Mouse (Mus musculus) ovary, adult 18-20 months (tissue): ENCODE data around the gene Snap25.

Source experiments
- DNase-seq: peaks from one replicate; pipeline ENCODE4 v3.0.0; 2022; ENCODE audit warnings: low spot score, mixed read lengths

The Snap25 gene

GRCm38 (mm10) chr2:136712441-136713015 is 725 bp upstream of the Snap25 start:
- DNase-seq, result no peak

- peak; percentile 68 for DNase-seq
Measured at GRCm38 (mm10) chr2:136714008-136714411, 757 bp downstream of the Snap25 start.

DNA sequence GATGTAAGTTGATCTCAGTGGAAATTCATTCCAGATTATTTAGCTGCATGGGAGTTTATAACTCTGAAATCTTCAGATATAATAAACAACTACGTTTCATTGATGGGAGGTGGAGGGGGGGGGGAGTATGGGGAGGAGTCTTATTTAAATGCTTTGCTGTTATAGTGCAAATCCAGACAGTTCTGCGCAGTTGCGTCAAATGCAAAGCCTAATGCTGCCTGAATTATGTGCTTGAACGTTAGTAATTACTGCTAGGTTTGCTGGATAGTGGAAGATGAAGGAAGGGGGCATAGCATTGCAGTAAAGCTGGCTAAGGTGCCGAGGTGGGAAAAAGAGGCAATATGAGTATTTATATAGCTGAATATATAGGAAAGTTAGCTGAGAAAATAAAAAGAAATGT is 2.3 kb downstream of the Snap25 start:
- no peak for DNase-seq

DNA sequence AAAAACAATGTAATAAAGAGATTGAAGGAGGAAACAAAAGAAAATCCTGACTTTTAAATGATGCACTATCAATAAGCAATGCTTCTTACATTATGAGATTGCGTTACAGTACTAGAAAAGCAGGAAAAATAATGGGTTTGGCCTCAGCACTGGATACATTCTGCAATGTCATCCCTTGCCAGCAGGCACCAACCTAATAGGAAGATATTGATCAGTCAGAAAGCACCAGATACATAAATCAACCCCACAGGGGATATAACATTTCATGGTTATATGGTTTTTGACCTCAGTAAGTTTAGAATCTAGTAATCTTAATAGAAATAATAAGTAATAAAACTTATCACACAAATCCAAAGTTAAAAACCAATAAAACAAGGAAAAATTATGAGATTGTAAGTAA is 3.1 kb downstream of the Snap25 start:
- no peak for DNase-seq

- no peak for DNase-seq
Measured at GRCm38 (mm10) chr2:136720235-136720634, 7.0 kb downstream of the Snap25 start.

- no peak for DNase-seq
Measured at GRCm38 (mm10) chr2:136738260-136738659, 25.0 kb downstream of the Snap25 start.

DNA sequence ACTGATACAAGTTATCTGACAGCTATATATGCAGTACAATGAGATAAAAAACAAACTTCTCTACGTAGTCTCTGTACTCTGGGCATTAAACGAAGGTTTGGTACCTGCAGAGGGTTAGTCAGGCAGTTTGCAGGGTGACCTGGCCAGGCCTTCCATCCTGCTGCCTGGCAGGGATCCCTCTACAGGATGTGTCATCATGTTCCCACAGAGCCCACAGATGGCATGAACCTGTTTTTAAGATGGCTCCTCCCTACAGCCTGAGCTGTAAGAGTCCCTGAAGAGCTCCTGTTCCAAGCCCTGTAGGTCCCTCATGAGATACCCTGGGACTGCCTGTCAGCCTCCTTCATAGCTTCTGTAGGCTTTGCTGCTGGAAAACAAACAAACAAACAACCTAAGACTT is 29.0 kb downstream of the Snap25 start:
- no peak for DNase-seq

GRCm38 (mm10) chr2:136744683-136745326 is 31.6 kb downstream of the Snap25 start:
- no peak for DNase-seq

DNA sequence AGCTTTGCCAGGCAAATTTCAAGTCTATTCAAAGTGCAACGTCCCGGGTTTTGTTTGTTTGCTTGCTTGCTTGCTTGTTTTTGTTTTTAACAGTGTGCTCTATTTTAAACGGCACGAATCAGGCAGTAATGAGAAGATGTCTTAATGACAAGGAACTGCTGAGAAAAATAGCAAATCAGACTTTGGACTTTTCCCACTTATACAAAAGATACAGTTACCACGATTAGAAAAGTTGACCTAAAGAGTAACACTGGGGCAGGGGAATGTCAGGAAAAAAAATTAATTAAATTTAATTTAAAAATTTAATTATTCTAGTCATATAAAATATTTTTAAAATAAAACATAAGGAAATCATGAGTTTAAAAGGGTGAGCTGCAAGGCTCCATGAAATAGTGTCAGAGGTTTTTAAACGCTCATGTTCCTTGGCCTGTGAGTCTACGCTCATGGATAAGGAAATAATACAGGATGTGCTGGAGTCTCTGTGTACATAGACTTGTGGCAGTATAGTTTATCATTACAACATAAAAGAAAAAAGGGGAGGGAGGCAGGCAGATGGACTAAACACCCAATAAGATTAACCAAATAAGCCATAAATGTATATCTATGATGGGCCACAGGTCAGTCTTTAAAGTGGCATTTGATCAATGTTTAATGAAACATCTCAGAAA is 32.2 kb downstream of the Snap25 start:
- DNase-seq, result no peak

DNA sequence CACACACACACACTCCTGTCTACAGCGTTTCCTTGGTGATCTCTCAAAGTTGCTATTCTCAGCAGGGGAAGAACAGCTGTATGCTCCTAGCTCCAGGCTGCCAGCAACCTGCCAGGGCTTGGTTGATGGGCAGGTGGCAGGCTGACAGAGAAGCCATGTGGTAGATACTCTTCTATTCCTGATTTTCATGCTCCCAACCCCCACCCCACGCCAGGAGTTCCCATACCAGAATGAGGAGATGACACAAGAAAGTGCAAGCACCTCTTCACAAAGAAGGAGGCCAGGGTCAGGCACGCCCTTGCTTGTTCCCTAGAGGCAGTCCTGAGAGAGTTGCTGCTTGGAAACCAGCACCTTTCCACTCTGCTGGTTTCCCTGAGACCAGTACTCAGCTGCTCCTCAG is 40.4 kb downstream of the Snap25 start:
- DNase-seq, result no peak

GRCm38 (mm10) chr2:136758809-136759551 is 45.7 kb downstream of the Snap25 start:
- no peak for DNase-seq

DNA sequence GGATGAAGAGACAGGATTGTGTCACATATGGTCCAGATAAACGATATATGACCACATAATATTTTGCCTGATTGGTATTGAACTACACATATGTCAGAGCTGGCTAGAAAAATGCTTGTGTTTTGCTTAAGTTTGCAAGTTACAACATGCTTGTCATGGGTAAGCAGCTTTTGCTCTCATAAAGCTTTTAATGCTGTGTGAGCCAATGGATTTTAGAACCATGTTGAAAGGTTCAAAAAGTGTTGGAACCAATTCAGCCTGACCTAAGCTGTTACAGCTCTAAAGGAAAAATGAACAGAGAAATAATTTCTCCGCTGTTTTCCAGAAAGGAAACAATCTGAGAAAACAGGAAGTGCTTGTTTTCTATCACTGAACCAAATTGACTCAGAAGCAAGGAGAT is 64.9 kb downstream of the Snap25 start:
- DNase-seq, result no peak

- no peak for DNase-seq
Measured at GRCm38 (mm10) chr2:136778674-136779073, 65.4 kb downstream of the Snap25 start.

- DNase-seq, result no peak
Measured at GRCm38 (mm10) chr2:136780268-136780667, 67.0 kb downstream of the Snap25 start.

DNA sequence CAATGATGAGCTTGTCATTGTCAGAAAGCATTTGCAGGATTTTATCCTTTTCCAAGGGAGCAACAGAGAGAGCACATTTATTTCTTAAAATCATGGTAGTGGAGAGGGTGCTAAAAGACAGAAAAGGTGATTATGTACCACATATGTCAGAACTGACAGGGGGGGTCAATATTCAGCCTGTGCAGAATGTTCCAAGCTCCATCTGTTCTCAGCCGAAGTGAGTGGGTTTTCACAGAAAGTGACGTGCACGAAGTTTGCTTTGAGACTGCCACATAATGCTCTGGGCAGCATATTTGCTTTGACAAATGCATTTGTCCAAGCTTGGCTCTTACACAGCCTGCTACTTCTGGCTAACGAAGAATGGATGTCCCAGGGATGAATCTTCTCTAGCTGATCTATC is 71.1 kb downstream of the Snap25 start:
- no peak for DNase-seq

DNA sequence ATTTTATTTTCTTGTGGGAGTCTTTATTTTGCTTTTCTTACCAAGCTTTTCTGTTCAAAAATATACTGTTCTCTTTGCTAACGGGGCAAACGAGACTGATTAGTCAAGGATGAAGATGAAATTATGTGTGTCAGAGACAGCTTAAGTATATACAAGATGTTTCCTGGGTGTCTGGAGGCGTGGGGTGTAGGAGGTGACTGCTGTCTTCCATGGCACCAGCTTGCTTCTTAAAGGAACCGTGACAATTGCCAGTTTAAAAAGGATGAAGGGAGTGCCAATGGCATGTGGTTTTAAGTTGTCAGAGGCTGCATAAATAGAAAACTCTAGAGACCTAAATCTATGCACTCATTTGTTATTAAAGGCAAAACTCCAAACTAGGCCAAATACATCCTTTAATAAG is 75.1 kb downstream of the Snap25 start:
- DNase-seq, result no peak

DNA sequence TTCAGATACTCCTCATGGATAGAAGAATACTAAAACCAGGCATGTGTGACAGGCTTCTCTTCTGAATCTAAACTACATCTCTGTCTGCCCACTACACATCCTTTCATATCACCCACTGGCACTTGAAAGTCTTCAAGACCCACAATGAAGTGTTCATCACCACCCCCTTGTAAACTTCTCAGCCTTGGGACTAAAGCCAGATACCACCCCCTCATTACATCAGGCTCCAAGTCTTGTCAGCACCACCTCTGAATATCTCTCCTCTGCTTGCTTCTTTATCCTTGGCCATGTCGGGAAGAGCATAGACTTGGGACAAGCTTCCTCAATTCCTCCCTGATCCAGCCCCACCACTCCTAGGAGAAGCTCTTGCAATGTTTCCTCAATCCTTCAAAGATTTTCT is 83.3 kb downstream of the Snap25 start:
- no peak for DNase-seq

GRCm38 (mm10) chr2:136798887-136799430 is 85.7 kb downstream of the Snap25 start:
- no peak for DNase-seq

DNA sequence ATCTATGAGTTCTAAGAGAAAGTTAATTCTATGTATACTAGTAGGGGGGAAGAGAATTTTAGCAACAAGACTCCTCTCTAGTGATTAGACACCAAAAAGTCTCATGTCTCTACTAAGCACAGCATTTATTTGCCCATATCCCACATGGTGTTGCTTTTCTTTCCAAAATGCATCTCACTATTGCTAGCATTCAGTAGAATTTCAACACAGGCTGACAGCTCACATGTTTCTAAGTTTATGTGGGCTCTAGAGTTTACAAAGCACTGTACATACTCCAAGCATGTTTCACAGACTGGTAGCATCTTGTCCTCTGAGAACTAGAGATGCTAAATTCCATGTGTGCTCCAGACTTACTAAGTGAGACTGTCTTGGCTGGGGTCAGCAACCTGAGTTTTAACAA is 87.8 kb downstream of the Snap25 start:
- DNase-seq, result no peak

DNA sequence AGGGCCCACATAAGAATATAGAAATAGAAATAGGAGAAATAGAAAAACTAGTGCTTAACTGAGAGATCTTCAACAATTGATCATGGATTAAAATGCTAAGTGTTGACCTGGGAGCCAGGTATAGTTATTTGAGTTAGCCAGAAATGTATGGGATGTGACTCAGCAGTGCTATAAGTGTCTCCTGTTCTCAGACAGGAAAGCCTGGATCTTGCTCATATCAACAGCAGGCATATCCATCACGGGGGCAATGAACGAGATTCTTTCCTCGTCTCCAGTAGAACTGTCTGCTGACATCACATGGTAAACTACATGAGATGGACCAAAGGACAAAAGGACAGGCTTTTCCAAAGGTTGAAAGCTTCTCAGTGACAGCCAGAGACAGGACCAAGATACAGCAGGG is 88.8 kb downstream of the Snap25 start:
- no peak for DNase-seq

DNA sequence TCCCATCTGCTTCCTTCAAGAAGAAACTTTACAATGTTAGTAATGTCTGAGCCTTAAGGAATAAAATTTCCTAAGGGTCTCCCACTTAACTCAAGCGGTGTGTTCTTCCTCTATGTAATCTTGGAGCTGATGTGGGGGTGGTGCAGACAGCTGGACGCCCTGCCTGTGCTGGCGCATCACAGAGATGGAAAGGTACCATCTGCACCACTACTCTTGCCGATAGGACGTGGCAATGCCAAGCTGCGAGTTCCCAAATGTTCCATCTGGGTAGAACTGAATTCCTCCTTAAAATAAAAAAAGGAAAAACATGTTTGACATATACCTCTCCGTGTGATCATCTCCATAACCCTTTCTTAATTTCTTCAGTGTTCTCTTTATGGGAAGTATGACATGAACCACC is 89.9 kb downstream of the Snap25 start:
- DNase-seq, result no peak

DNA sequence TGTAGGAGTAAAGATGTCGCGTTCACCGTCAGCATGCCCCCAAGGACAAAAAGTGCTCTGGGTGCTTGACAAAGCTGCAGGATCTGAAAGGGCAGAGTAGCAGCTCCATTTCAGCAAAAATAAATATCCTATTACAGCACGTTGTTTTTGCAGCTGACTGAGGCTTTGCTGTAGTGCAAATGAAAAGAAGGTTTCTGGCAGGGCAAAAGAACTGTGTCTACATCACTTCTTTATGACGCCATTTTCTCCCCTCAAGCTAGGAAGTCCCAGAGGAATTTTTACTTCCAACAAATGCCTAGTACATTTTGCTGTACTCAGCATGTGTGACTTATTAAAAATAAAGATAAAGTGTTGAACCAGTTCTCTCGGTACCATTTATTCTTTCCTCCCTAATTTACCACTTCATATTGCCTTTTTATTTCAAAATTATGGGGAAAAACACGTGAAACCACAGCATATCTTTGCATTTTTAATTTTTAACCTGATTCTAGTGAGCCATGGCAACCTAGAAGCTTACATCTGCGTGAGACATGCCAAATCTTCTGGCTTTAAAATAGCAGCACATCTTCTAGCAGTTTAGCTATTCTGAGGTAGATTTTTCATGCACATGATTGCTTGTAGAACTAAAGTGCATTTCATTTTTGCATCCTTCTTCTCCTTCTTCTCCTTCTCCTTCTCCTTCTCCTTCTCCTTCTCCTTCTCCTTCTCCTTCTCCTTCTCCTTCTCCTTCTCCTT is 94.9 kb downstream of the Snap25 start:
- DNase-seq, result no peak
